Comparison of ENCODE assay signal across 28 mouse cellular contexts in genomic region chr3:136405606-136406005, GRCm38 (mm10).
A peak's percentile ranks its signal among the peaks of the same experiment; 100 is the strongest.
DNase-seq lines count a peak whose midpoint lies in the region; ATAC-seq lines count a peak whose summit lies in the region.
"Had no signal": no experiment of that assay in that cellular context is flagged by ENCODE, and none has a peak within 500 bp of the region (broad histone marks: within the 10 kb centered on the region; RNA-seq: fewer than 3 reads in every experiment).

No protein-coding gene starts in this region.

- no peaks in the 10 kb centered on the region for H3K9me3 ChIP-seq in embryonic facial prominence, embryonic 14.5 days (ENCODE audit: control insufficient read depth, low read length)
- H3K9me3 ChIP-seq in embryonic facial prominence, embryonic 10.5 days: no peaks in the 10 kb centered on the region
- no peaks in the 10 kb centered on the region for H3K9me3 ChIP-seq in midbrain, embryonic 14.5 days (ENCODE audit: control insufficient read depth, low read length)
- H3K9me3 ChIP-seq in midbrain, embryonic 16.5 days (replicated peaks; ENCODE audit: control insufficient read depth, low read length, poor library complexity, severe bottlenecking): no peaks in the 10 kb centered on the region
- H3K9me3 ChIP-seq: heart, embryonic 13.5 days; hindbrain, embryonic 10.5 days; kidney, embryonic 15.5 days; limb, embryonic 12.5 days; lung, embryonic 15.5 days; midbrain, embryonic 12.5 days had no signal

- H3K4me1 ChIP-seq in embryonic facial prominence, embryonic 14.5 days (ENCODE audit: control insufficient read depth, insufficient read depth, low read length): no peaks in the 10 kb centered on the region
- H3K4me1 ChIP-seq in embryonic facial prominence, embryonic 10.5 days: no peaks in the 10 kb centered on the region
- H3K4me1 ChIP-seq in midbrain, embryonic 14.5 days (ENCODE audit: control insufficient read depth, insufficient read depth, low read length): no peaks in the 10 kb centered on the region
- H3K4me1 ChIP-seq in midbrain, embryonic 16.5 days (ENCODE audit: control insufficient read depth, insufficient read depth, low read length): no peaks in the 10 kb centered on the region
- H3K4me1 ChIP-seq: heart, embryonic 13.5 days; hindbrain, embryonic 10.5 days; kidney, embryonic 15.5 days; limb, embryonic 12.5 days; lung, embryonic 15.5 days; midbrain, embryonic 12.5 days had no signal

- peak; percentile 5 for DNase-seq in embryonic facial prominence, embryonic 14.5 days (ENCODE audit: low spot score)
- DNase-seq in embryonic facial prominence, embryonic 10.5 days (ENCODE audit: low spot score): no peak
- DNase-seq in midbrain, embryonic 14.5 days: peak; percentile 7
- DNase-seq in layer of hippocampus, adult 9-10 months (ENCODE audit: low spot score): peak; percentile 36
- peak; percentile 29 for DNase-seq in retina, postnatal 1 day
- no peak for DNase-seq in gastrocnemius, postnatal 4 days (ENCODE audit: low spot score in 2 of 2)
- DNase-seq: adrenal gland, adult 2 months; adrenal gland, postnatal 36 days; cerebellum, adult 8-10 months; cerebellum, postnatal 25 days; gastrocnemius, adult 2 months; heart, postnatal 10 days; kidney, adult 18-20 months; kidney, postnatal 36 days; lung, postnatal 36 days; right cerebral cortex, postnatal 14 days; thymus, postnatal 14 days had no signal

- H3K27me3 ChIP-seq in embryonic facial prominence, embryonic 14.5 days (replicated peaks; ENCODE audit: control insufficient read depth, insufficient read depth, low read length): no peaks in the 10 kb centered on the region
- no peaks in the 10 kb centered on the region for H3K27me3 ChIP-seq in embryonic facial prominence, embryonic 10.5 days (replicated peaks; ENCODE audit: low read depth, poor library complexity, severe bottlenecking)
- H3K27me3 ChIP-seq in midbrain, embryonic 14.5 days (ENCODE audit: control insufficient read depth, insufficient read depth, low read length): no peaks in the 10 kb centered on the region
- no peaks in the 10 kb centered on the region for H3K27me3 ChIP-seq in midbrain, embryonic 16.5 days (ENCODE audit: control insufficient read depth, insufficient read depth, low read depth, low read length)
- H3K27me3 ChIP-seq: CH12.LX; heart, embryonic 13.5 days; kidney, embryonic 15.5 days; limb, embryonic 12.5 days; lung, embryonic 15.5 days; midbrain, embryonic 12.5 days had no signal

- H3K27ac ChIP-seq in embryonic facial prominence, embryonic 14.5 days (replicated peaks; ENCODE audit: low read depth, low read length): no peak overlapping the region
- no peak overlapping the region for H3K27ac ChIP-seq in embryonic facial prominence, embryonic 10.5 days (replicated peaks)
- H3K27ac ChIP-seq in midbrain, embryonic 14.5 days (replicated peaks; ENCODE audit: low read depth, low read length): no peak overlapping the region
- H3K27ac ChIP-seq in midbrain, embryonic 16.5 days (ENCODE audit: low read length): no peak overlapping the region
- H3K27ac ChIP-seq: gastrocnemius, adult 2 months; heart, embryonic 13.5 days; hindbrain, embryonic 10.5 days; kidney, embryonic 15.5 days; limb, embryonic 12.5 days; lung, embryonic 15.5 days; midbrain, embryonic 12.5 days had no signal

- no peak overlapping the region for H3K4me2 ChIP-seq in embryonic facial prominence, embryonic 14.5 days (ENCODE audit: low read depth, low read length)
- no peak overlapping the region for H3K4me2 ChIP-seq in midbrain, embryonic 14.5 days (ENCODE audit: low read length)
- no peak overlapping the region for H3K4me2 ChIP-seq in midbrain, embryonic 16.5 days (ENCODE audit: low read length)
- H3K4me2 ChIP-seq: heart, embryonic 13.5 days; kidney, embryonic 15.5 days; limb, embryonic 12.5 days; lung, embryonic 15.5 days; midbrain, embryonic 12.5 days had no signal

- H3K9ac ChIP-seq in embryonic facial prominence, embryonic 14.5 days (ENCODE audit: low read depth, low read length): no peak overlapping the region
- no peak overlapping the region for H3K9ac ChIP-seq in midbrain, embryonic 14.5 days (replicated peaks; ENCODE audit: low read length)
- H3K9ac ChIP-seq in midbrain, embryonic 16.5 days (ENCODE audit: low read depth, low read length): no peak overlapping the region
- H3K9ac ChIP-seq: heart, embryonic 13.5 days; kidney, embryonic 15.5 days; limb, embryonic 12.5 days; lung, embryonic 15.5 days; midbrain, embryonic 12.5 days had no signal

- ATAC-seq in embryonic facial prominence, embryonic 14.5 days (ENCODE audit: low read depth): no peak
- no peak for ATAC-seq in midbrain, embryonic 14.5 days (ENCODE audit: low FRiP score, low TSS enrichment)
- ATAC-seq in midbrain, embryonic 16.5 days: no peak
- ATAC-seq in frontal cortex, adult (ENCODE audit: low TSS enrichment): no peak
- ATAC-seq: activated CD4-positive, CD25-positive, alpha-beta regulatory T cell, adult 4 months; hindbrain, embryonic 16.5 days had no signal

- WGBS in embryonic facial prominence, embryonic 14.5 days: 70% methylated on average over 8 of the region's 8 CpGs
- 73% methylated on average over 8 of the region's 8 CpGs for WGBS in embryonic facial prominence, embryonic 10.5 days
- WGBS in midbrain, embryonic 14.5 days: 76% methylated on average over 8 of the region's 8 CpGs
- 63% methylated on average over 8 of the region's 8 CpGs for WGBS in midbrain, embryonic 16.5 days

- H3K4me3 ChIP-seq in embryonic facial prominence, embryonic 14.5 days (ENCODE audit: low read depth, low read length): no peak overlapping the region
- no peak overlapping the region for H3K4me3 ChIP-seq in embryonic facial prominence, embryonic 10.5 days
- no peak overlapping the region for H3K4me3 ChIP-seq in midbrain, embryonic 14.5 days (replicated peaks; ENCODE audit: low read depth, low read length)
- no peak overlapping the region for H3K4me3 ChIP-seq in midbrain, embryonic 16.5 days (ENCODE audit: low read depth, low read length)
- H3K4me3 ChIP-seq: gastrocnemius, adult 2 months; heart, embryonic 13.5 days; hindbrain, embryonic 10.5 days; kidney, embryonic 15.5 days; limb, embryonic 12.5 days; lung, embryonic 15.5 days; midbrain, embryonic 12.5 days had no signal

- H3K36me3 ChIP-seq in embryonic facial prominence, embryonic 14.5 days (ENCODE audit: control insufficient read depth, insufficient read depth, low read length): no peaks in the 10 kb centered on the region
- H3K36me3 ChIP-seq in embryonic facial prominence, embryonic 10.5 days (replicated peaks): no peaks in the 10 kb centered on the region
- no peaks in the 10 kb centered on the region for H3K36me3 ChIP-seq in midbrain, embryonic 14.5 days (ENCODE audit: control insufficient read depth, insufficient read depth, low read length)
- no peaks in the 10 kb centered on the region for H3K36me3 ChIP-seq in midbrain, embryonic 16.5 days (ENCODE audit: control insufficient read depth, insufficient read depth, low read length)
- H3K36me3 ChIP-seq: heart, embryonic 13.5 days; hindbrain, embryonic 10.5 days; kidney, embryonic 15.5 days; limb, embryonic 12.5 days; lung, embryonic 15.5 days; midbrain, embryonic 12.5 days had no signal

Comparison
In these comparisons a context has a peak if more than half of its experiments do, and no peak if none do; other contexts are left out.
1. DNase-seq: peak in embryonic facial prominence, embryonic 14.5 days (single experiment), midbrain, embryonic 14.5 days (single experiment), layer of hippocampus, adult 9-10 months (single experiment) and retina, postnatal 1 day (single experiment); none in embryonic facial prominence, embryonic 10.5 days (single experiment) and gastrocnemius, postnatal 4 days (0 of 2).